Mouse (Mus musculus): ENCODE measurements at regions not wholly inside any gene's neighbourhood (a gene's known extent, or its start where the extent isn't known, plus 50 kb on each side); places are given as distances from the start of the nearest gene placed in this dataset.

- DNase-seq, result no peak
Measured at GRCm38 (mm10) chr1:90289732-90290215, 86.0 kb downstream of the Ackr3 start.

GRCm38 (mm10) chr1:90290428-90291197, 86.8 kb downstream of the Ackr3 start:
- peak in 1 of 2 experiments; percentile 31 for DNase-seq

GRCm38 (mm10) chr1:90291256-90291655, 87.5 kb downstream of the Ackr3 start:
- no peak for DNase-seq

- DNase-seq, result no peak
Measured at GRCm38 (mm10) chr1:90297751-90298150, 94.0 kb downstream of the Ackr3 start.

DNA sequence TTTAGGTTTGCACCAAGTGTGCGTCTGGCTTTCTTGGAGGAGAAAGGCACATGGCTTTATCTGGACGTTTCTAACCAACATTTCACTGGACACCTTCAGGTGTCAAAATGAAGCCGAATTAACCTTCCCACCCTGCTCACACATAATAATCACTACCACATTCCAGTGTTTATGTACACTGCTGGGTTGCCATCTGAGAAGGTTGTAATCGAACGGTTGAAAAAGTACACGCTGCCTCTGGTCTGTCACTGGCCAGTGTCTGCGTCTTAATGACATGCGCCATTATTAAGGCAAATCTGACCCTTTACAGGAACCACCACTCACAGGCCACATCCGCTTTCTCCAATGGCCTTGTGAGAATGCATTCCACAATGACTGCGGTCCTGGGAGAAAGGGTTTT, 96.4 kb downstream of the Ackr3 start:
- DNase-seq, result no peak

GRCm38 (mm10) chr1:90304331-90304730, 100.6 kb downstream of the Ackr3 start:
- DNase-seq, result peak in 1 of 2 experiments; percentile 61

DNA sequence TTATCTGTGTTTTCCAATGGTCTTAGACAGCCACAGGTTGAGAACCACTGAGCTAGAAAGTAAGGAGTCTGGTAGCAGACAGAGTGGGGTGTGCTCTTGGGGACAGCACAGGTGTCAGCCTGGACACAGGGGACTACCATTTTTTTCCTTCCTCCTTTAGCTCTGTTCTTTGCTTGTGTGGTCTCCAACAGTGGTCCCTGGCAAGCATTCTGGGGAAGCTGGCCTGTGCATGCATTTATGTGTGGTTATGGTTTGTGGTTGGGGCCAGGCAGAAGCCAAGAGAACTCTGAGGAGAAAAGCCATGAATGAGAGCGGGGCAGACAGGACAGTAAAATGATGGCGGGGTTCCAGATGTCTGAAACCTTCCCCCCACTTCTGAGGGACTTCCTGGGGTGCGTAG, 107.2 kb downstream of the Ackr3 start:
- DNase-seq, result no peak

GRCm38 (mm10) chr1:90311649-90312442, 108.1 kb downstream of the Ackr3 start:
- no peak for DNase-seq

DNA sequence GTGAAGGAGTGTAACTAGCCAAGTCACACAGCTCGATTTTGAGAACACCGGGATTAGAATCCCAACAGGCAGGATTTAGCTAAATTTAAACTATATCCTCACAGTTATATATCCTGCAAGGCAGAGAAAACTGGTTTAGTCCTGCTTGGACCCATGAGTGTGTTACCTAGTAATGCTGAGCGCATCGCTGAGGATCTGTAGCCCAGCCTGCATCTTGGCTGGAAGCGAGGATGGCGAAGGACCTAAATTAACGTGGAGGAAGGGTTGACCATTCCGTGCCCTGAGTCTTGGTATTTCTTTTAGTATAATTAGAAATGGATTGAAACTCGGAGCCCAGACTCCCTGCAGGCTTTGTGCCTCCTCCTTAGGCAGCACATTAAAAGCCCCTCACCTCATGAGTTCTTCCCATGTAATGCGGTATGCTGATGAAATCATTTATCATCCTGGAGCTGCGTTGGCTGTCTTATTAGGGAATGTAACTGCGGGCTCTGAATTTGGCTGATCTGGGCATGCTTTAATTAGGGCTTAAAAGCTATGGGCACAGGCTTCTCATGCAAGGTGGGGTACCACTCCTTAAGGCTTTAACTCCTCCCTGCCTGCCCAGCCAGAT, 110.1 kb downstream of the Ackr3 start:
- DNase-seq, result no peak

- no peak for DNase-seq
Measured at GRCm38 (mm10) chr1:90317902-90318301, 114.1 kb downstream of the Ackr3 start.

DNA sequence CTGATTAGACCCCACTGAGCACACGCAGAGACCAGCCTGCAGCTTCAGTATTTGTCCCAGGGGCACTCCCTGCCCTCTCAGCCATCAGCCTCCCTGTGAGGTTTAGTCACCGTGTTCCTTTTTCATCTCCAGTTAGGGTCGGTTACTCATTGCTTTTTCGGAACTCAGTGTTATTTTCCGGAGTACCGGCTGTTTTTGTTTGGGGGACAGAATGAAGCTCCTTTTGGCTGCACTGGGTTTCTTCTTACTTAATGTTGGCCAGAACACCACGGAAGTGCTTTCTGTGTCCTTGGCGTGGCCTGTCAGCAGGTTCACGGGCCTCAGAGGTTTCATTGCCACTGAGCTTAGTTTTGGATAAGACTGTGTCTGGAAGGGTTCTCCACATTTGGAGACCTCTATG, 114.7 kb downstream of the Ackr3 start:
- DNase-seq, result no peak

- no peak for DNase-seq
Measured at GRCm38 (mm10) chr1:90320518-90320917, 116.7 kb downstream of the Ackr3 start.

- peak; percentile 29 to 47 for DNase-seq
Measured at GRCm38 (mm10) chr1:90321501-90321900, 117.7 kb downstream of the Ackr3 start.

DNA sequence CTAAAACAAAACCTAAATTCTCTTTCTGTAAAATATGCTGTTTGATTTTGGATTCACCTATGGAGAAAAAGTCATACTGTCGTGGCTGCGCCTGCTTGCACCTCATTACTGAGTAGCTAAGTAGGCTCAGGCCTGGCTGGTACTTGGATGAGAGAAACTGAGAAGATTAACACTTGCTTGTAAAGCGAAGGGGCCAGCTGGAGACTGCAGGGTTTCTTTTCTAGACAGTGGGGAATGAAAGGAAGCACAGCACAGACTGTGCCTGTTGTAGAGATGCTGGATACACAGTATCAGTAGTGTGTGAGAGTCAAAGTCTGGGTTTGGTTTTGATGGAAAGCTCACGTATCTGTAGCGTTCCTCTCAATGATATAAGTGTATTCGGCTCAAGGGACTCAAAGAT, 123.5 kb downstream of the Ackr3 start:
- DNase-seq, result no peak

GRCm38 (mm10) chr1:90332531-90332930, 128.8 kb downstream of the Ackr3 start:
- DNase-seq, result no peak

DNA sequence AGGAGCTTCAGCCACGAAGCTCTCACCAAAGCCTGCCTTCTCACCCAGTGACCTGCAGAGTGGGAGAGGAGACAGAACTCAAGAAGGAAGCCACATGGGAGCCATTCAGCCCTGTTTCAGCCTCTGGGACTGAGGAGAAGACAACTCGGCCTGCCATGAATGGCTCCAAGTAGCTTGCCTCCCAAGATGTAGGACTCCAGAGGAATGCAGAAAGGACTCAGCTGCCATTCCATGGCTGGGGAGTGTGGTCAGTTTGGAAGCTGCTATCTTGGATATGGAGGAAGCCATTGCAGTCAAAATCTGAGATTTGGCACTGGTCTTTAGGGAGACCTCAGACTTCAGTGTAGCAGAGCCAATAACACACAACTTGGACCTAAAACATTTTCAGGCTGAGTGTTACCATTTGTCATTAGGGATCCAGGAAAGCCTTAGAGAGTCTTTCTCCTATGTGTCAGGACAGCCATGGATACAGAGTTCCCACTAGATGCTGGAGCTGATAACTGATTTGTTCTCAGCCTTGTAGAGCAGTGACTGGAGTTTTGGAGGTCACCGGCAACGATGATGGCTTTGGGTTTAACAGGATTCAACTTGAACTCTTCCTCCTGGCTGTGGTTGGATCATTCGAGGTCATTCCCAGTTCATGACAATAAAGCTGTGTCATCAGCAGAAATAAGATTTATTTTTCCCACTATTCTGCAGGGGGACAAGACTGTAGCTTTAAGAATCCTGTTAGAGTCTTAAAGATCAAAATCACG, 130.1 kb downstream of the Ackr3 start:
- no peak for DNase-seq

GRCm38 (mm10) chr1:90335001-90335747, 131.4 kb downstream of the Ackr3 start:
- DNase-seq, result peak; percentile 52 to 60

DNA sequence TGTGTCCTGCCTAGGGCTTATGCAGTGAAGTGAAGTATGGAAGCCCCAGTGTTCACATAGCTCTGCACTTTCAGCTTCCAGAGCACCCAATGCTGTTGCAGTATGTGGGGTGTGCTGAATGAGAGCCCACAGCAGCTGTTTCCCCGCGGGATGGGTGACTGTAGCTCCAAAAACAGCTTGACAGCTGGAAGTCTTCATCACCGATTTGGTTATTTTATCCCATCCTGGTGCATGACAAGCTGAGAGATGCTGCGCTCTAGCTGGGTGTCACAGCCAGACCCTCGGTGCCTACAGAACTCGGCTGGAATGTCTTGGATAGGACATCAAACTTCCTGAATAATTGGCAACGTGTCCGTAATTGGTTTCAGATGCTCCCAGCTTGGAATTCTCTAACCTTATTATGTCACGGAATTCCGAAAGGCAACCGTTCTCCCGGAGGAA, 134.1 kb downstream of the Ackr3 start:
- DNase-seq, result no peak

DNA sequence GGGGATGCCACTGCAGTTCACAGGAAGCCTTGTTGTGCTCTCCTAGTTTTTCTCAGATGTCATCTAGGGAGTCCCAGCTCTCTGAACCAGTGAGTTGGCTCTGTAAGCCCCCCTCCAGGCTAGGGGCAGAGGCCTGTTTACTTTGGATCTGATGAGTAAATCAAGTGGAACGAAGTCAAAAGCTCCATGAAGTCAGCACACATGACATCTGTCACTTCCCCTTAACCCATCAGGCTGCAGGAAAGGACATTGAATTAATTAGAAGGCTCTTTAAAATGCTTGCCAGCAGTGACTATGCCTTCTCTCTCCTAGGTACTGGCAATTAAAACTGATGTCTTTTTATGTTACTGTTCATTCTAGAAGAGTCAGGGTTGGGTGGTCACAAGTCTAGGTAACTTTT, 138.6 kb downstream of the Ackr3 start:
- DNase-seq, result peak; percentile 47 to 59

GRCm38 (mm10) chr1:90343492-90343891, 139.7 kb downstream of the Ackr3 start:
- no peak for DNase-seq

DNA sequence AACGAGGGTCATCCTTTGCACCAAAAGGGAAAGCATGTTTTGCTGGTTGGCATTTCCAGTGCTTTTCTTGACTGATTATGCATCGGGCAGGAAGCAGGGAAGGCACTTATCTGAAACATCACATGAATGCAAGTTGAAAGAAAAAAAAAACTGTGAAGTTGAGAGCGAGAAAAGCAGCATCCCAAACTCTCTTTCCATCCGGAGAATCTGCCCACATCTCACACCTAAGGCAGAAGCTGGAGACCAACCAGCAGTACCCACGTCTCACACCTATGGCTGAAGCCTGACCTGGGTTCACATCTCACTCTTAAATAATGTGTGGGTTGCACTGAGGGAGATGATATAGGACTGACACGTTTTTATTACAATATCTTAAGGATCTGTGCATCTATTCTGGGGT, 143.3 kb downstream of the Ackr3 start:
- no peak for DNase-seq

- peak; percentile 84 to 91 for DNase-seq
Measured at GRCm38 (mm10) chr1:90349611-90350010, 145.8 kb downstream of the Ackr3 start.
